Mouse (Mus musculus) lung, adult 2 months (tissue): ENCODE results near the gene Nfkbie. TPM values are rescaled to one million over a fixed set of nuclear protein-coding genes. Genes with fewer than 3 reads are reported as not detected.

Source experiments
- DNase-seq: peaks from one replicate; pipeline ENCODE4 v3.0.0; 2022
- H3K4me1 ChIP-seq: fragments of 200-500 bp; 2 replicates; pipeline ENCODE4 v1.6.1; 2011; ENCODE audit warnings: low read length; ENCODE audit not compliant: control insufficient read depth, insufficient read depth
- H3K4me3 ChIP-seq: fragments of 200-500 bp; replicated peaks from 2 replicates; pipeline ENCODE3; 2011; ENCODE audit warnings: low read depth, mild to moderate bottlenecking, control low read depth, low read length; ENCODE audit errors: extremely low read depth
- CTCF ChIP-seq: fragments of 200-500 bp; IDR thresholded peaks from 2 replicates; pipeline ENCODE4 v1.5.1; 2011; ENCODE audit warnings: mild to moderate bottlenecking, low read length, control low read depth; ENCODE audit not compliant: insufficient read depth
- POLR2A ChIP-seq: fragments of 200-500 bp; IDR thresholded peaks from 2 replicates; pipeline ENCODE4 v1.6.1; 2011; ENCODE audit warnings: low read depth, mild to moderate bottlenecking, control low read depth, low read length, borderline replicate concordance; ENCODE audit errors: extremely low read depth
- WGBS: fragments of 180-500 bp; shearing (Covaris S2); methylation state at CpG from one replicate; pipeline ENCODE4 v1.1.7; 2018; 5-methylcytosine and 5-hydroxymethylcytosine counted together
- polyA plus RNA-seq: library from polyadenylated mRNA; depleted of rRNA; stranded (reverse); fragments of >200 nt; gene quantifications from 2 replicates; pipeline ENCODE4 v1.2.3, GENCODE M21; 2012

Gene Nfkbie
- polyA plus RNA-seq, 1 experiment = 7.8 TPM

DNA sequence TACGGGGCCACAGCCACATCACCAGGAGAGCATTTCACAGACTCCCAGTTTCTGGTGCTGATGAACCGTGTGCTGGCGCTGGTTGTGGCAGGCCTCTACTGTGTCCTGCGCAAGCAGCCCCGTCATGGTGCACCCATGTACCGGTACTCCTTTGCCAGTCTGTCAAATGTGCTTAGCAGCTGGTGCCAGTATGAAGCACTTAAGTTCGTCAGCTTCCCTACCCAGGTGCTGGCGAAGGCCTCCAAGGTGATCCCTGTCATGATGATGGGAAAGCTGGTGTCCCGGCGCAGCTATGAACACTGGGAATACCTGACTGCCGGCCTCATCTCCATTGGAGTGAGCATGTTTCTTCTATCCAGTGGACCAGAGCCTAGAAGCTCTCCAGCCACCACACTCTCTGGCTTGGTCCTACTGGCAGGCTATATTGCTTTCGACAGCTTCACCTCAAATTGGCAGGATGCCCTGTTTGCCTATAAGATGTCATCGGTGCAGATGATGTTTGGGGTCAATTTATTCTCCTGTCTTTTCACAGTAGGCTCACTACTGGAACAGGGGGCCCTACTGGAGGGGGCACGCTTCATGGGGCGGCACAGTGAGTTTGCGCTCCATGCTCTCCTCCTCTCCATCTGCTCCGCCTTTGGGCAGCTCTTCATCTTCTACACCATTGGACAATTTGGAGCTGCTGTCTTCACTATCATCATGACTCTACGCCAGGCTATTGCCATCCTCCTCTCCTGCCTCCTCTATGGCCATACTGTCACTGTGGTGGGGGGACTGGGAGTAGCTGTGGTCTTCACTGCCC, 11.1 kb downstream of the Nfkbie start:
- no peak for DNase-seq
- Histone ChIP-seq H3K4me3 (no peak overlapping the region), H3K4me1 (peaks cover 6% of the 10 kb centered on the region)
- 66% methylated on average over 18 of the region's 18 CpGs for WGBS
- TF ChIP-seq POLR2A = no peak
- TF ChIP-seq CTCF = no peak

DNA sequence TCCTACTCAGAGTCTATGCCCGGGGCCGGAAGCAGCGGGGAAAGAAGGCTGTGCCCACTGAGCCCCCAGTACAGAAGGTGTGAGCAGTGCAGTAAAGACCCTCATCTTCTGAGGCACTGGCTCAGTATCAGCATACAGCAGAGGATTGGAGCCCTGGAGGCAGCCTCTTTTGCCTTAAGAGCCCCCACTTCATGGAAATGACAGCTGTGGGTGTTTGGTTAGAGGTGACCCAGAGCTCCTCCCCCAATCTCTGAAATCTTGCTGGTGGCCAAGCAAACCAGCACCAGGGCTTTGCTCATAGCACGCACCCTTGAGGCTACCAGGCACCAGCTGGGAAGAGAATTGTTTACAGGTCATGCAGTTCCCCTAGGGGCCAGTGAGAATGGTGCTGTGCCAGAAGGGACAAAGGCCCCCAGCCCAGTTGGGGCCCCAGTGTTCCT, 11.7 kb downstream of the Nfkbie start:
- TF ChIP-seq CTCF (no peak), POLR2A (no peak)
- no peak for DNase-seq
- H3K4me1 ChIP-seq = peaks cover 6% of the 10 kb centered on the region
- H3K4me3 ChIP-seq = no peak overlapping the region
- 45% methylated on average over 4 of the region's 4 CpGs for WGBS

DNA sequence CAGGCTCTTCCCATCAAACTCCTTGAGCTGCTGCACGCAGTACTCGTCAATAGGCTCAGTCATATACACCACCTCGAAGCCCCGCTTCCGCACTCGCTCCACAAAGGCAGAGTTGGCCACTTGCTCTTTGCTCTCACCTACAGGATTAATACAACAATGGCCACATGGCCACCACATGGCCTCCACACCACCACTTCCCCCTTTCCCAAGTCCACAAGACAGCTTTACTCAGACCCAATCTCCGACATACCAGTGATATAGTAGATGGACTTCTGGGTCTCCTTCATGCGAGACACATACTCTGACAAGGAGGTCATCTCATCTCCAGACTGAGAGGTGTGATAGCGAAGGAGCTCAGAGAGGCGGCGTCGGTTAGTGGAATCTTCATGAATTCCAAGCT, 13.5 kb downstream of the Nfkbie start:
- no peak for DNase-seq
- peaks cover 6% of the 10 kb centered on the region for H3K4me1 ChIP-seq
- 84% methylated on average over 12 of the region's 12 CpGs for WGBS
- no peak overlapping the region for H3K4me3 ChIP-seq
- no peak for TF ChIP-seq CTCF
- TF ChIP-seq POLR2A = no peak

- 75% methylated on average over 4 of the region's 4 CpGs for WGBS
These were observed 14.5 kb downstream of the Nfkbie start for GRCm38 (mm10) chr17:45569999-45570398.

GRCm38 (mm10) chr17:45572103-45573086, 16.9 kb downstream of the Nfkbie start:
- no peak for TF ChIP-seq CTCF
- TF ChIP-seq POLR2A = peak; percentile 74; the same call in 1 of the 2 replicates
- peak overlapping the region; percentile 87 for H3K4me3 ChIP-seq
- peaks cover 3% of the 10 kb centered on the region for H3K4me1 ChIP-seq
- peak; percentile 85 for DNase-seq
- under 1% methylated on average over 56 of the region's 57 CpGs for WGBS

More at GRCm38 (mm10) chr17:45569999-45570398, 14.5 kb downstream of the Nfkbie start:
- no peak for DNase-seq
- TF ChIP-seq CTCF = no peak
- Histone ChIP-seq H3K4me3 (no peak overlapping the region), H3K4me1 (peaks cover 3% of the 10 kb centered on the region)

GRCm38 (mm10) chr17:45573087-45573779, 17.7 kb downstream of the Nfkbie start, which contains the start of gene Hsp90ab1:
Gene Hsp90ab1, minus strand, starts transcription at chr17:45573271.
- TF ChIP-seq POLR2A (peak; percentile 99), CTCF (no peak)
- DNase-seq = peak; percentile 99
- peaks cover 3% of the 10 kb centered on the region for H3K4me1 ChIP-seq
- under 1% methylated on average over 41 of the region's 41 CpGs for WGBS
- peak within 1 kb of the TSS; percentile 87 for H3K4me3 ChIP-seq

DNA sequence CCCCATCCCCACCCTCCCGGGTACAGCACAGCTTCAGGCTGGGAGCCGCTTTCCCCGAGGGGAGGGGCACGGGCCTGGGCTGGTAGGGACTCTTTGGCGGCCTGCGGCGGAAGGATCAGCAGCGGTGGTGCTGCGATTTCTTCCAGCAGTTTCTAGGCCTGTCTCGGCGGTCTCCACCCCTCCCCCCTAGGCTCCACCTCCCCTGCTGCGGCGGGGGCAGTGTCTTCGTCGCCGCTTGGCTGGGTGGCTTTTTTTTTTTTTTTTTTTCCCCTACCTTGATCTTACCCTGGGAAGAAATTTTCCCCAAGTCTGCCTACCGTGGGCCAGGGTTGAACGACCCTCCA, 18.2 kb downstream of the Nfkbie start:
- peak overlapping the region; percentile 87 for H3K4me3 ChIP-seq
- H3K4me1 ChIP-seq = peaks cover 3% of the 10 kb centered on the region
- WGBS = under 1% methylated on average over 17 of the region's 18 CpGs
- peak; percentile 97 for DNase-seq
- peak; percentile 61; the same call in 1 of the 2 replicates for TF ChIP-seq POLR2A
- no peak for TF ChIP-seq CTCF

DNA sequence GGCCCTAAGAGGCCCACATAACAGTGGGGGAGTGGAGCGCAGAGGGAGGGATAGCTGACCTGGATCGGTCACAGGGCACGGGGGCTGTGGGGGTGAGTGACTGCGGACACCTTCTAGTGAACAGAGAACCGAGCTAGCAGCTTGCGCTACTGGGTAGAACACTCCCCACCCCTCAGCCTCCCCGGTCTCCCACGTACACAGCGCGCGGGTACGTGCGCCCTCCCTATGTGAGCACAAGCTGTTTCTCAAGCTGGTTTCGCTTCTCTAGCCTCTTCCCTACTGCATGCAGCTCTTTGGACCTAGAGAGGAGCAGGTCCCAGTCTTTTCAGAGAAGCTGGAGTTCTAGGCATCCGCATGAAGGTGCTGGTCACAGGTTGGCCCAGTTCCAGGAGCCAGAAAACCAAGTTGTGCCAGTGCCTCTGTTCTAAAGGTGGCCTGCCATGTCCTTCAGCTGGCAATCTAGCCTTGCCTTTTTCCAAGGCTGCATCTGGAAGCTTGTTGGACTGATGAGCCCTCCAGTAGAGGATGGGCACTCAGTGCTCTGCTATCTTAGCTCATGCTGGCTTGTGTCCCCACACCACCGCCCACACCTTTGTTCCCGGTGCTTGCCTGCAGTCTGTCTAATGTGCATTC, 18.7 kb downstream of the Nfkbie start:
- DNase-seq = peak; percentile 76
- H3K4me1 ChIP-seq = peaks cover 3% of the 10 kb centered on the region
- H3K4me3 ChIP-seq = peak overlapping the region; percentile 87
- peak; percentile 69; the same call in 1 of the 2 replicates for TF ChIP-seq POLR2A
- TF ChIP-seq CTCF = no peak
- WGBS = 3% methylated on average over 17 of the region's 17 CpGs
